Comparison of ENCODE assay signal across 23 mouse cellular contexts in genomic region chr7:122206121-122206520, GRCm38 (mm10). TPM values are rescaled to one million over a fixed set of nuclear protein-coding genes. Genes with fewer than 3 reads are reported as not detected.
"Had no signal": no experiment of that assay in that cellular context is flagged by ENCODE, and none has a peak within 500 bp of the region (broad histone marks: within the 10 kb centered on the region; RNA-seq: fewer than 3 reads in every experiment).

No protein-coding gene starts in this region.

- H3K9me3 ChIP-seq: kidney, embryonic 15.5 days; limb, embryonic 12.5 days; limb, embryonic 15.5 days; liver, embryonic 12.5 days; liver, embryonic 15.5 days; midbrain, embryonic 12.5 days; midbrain, embryonic 15.5 days; neural tube, embryonic 13.5 days had no signal

- ATAC-seq: liver, embryonic 12.5 days; midbrain, embryonic 15.5 days had no signal

- H3K4me3 ChIP-seq: kidney, embryonic 15.5 days; limb, embryonic 12.5 days; limb, embryonic 15.5 days; liver, embryonic 12.5 days; liver, embryonic 15.5 days; midbrain, embryonic 12.5 days; midbrain, embryonic 15.5 days; neural tube, embryonic 13.5 days had no signal

- H3K27me3 ChIP-seq: limb, embryonic 12.5 days; limb, embryonic 15.5 days; liver, embryonic 12.5 days; liver, embryonic 15.5 days; midbrain, embryonic 12.5 days; midbrain, embryonic 15.5 days; neural tube, embryonic 13.5 days had no signal

- H3K9ac ChIP-seq: kidney, embryonic 15.5 days; limb, embryonic 12.5 days; limb, embryonic 15.5 days; liver, embryonic 12.5 days; liver, embryonic 15.5 days; midbrain, embryonic 12.5 days; midbrain, embryonic 15.5 days; neural tube, embryonic 13.5 days had no signal

- H3K36me3 ChIP-seq: kidney, embryonic 15.5 days; limb, embryonic 12.5 days; limb, embryonic 15.5 days; liver, embryonic 12.5 days; liver, embryonic 15.5 days; midbrain, embryonic 12.5 days; midbrain, embryonic 15.5 days; neural tube, embryonic 13.5 days had no signal

- DNase-seq: kidney, adult 11 months; kidney, adult 8-10 months; kidney, postnatal 10 days; kidney, postnatal 36 days; left cerebral cortex, postnatal 4 days; lung, adult 2 months; lung, postnatal 14 days; lung, postnatal 4 days; retina, postnatal 1 day; right cerebral cortex, postnatal 25 days; thymus, adult 18-20 months; thymus, postnatal 4 days had no signal

- H3K4me2 ChIP-seq: kidney, embryonic 15.5 days; limb, embryonic 12.5 days; limb, embryonic 15.5 days; liver, embryonic 12.5 days; liver, embryonic 15.5 days; midbrain, embryonic 12.5 days; midbrain, embryonic 15.5 days; neural tube, embryonic 13.5 days had no signal

- H3K27ac ChIP-seq: kidney, embryonic 15.5 days; limb, embryonic 12.5 days; limb, embryonic 15.5 days; liver, embryonic 12.5 days; liver, embryonic 15.5 days; midbrain, embryonic 12.5 days; midbrain, embryonic 15.5 days; neural tube, embryonic 13.5 days had no signal

- H3K4me1 ChIP-seq: kidney, embryonic 15.5 days; limb, embryonic 12.5 days; limb, embryonic 15.5 days; liver, embryonic 12.5 days; liver, embryonic 15.5 days; midbrain, embryonic 12.5 days; midbrain, embryonic 15.5 days; neural tube, embryonic 13.5 days had no signal

RNA-seq across cellular contexts. Expression of gene Chp2, which starts 13.2 kb away (rescaled TPM):
- total RNA-seq: megakaryocyte-erythroid progenitor cell, adult 5-6 weeks; neutrophil, adult 5-6 weeks had no signal
- polyA plus RNA-seq: limb, embryonic 12.5 days had no signal

RNA-seq across cellular contexts. Expression of gene Ern2, which starts 20.1 kb away (rescaled TPM):
- total RNA-seq: megakaryocyte-erythroid progenitor cell, adult 5-6 weeks; neutrophil, adult 5-6 weeks had no signal
- polyA plus RNA-seq: kidney, embryonic 15.5 days; limb, embryonic 15.5 days; liver, embryonic 15.5 days; spleen, adult 2 months had no signal
